Mouse (Mus musculus) neural tube, embryonic 11.5 days (tissue): ENCODE results near the gene Arhgef10l. TPM values are rescaled to one million over a fixed set of nuclear protein-coding genes. Genes with fewer than 3 reads are reported as not detected.
A peak's percentile ranks its signal among the peaks of the same experiment; 100 is the strongest.

Source experiments
- ATAC-seq: fragments of 200-750 bp; cut with Nextera tagmentation; 2 replicates; pipeline ENCODE4 v1.8.0; 2017; ENCODE audit warnings: moderate number of reproducible peaks, mild to moderate bottlenecking, moderate TSS enrichment, moderate library complexity; ENCODE audit not compliant: insufficient read depth, low FRiP score, low TSS enrichment
- DNase-seq: peaks from one replicate; pipeline ENCODE4 v3.0.0-alpha.2; 2015; ENCODE audit warnings: low spot score
- H3K27ac ChIP-seq: fragments of 300-500 bp; sonication (generic); 2 replicates; pipeline ENCODE4 v1.5.1; 2014; ENCODE audit warnings: low read depth, mild to moderate bottlenecking, low read length
- H3K27me3 ChIP-seq: fragments of 300-500 bp; sonication (generic); 2 replicates; pipeline ENCODE4 v1.6.1; 2014; ENCODE audit warnings: mild to moderate bottlenecking, low read length, mixed read lengths; ENCODE audit not compliant: control insufficient read depth, insufficient read depth
- H3K36me3 ChIP-seq: fragments of 300-500 bp; sonication (generic); 2 replicates; pipeline ENCODE4 v1.6.1; 2014; ENCODE audit warnings: mild to moderate bottlenecking, low read length, moderate library complexity, mixed read lengths; ENCODE audit not compliant: control insufficient read depth, insufficient read depth
- H3K4me1 ChIP-seq: fragments of 300-500 bp; sonication (generic); 2 replicates; pipeline ENCODE4 v1.6.1; 2014; ENCODE audit warnings: low read length, mixed read lengths; ENCODE audit not compliant: control insufficient read depth, insufficient read depth
- H3K4me2 ChIP-seq: fragments of 300-500 bp; sonication (generic); 2 replicates; pipeline ENCODE4 v1.6.1; 2014; ENCODE audit warnings: low read depth, mild to moderate bottlenecking, moderate library complexity
- H3K4me3 ChIP-seq: fragments of 300-500 bp; sonication (generic); 2 replicates; pipeline ENCODE4 v1.5.1; 2014; ENCODE audit warnings: low read depth, low read length
- H3K9ac ChIP-seq: fragments of 300-500 bp; sonication (generic); 2 replicates; pipeline ENCODE4 v1.6.1; 2014; ENCODE audit warnings: mild to moderate bottlenecking, low read length
- H3K9me3 ChIP-seq: fragments of 300-500 bp; sonication (generic); 2 replicates; pipeline ENCODE4 v1.6.1; 2016; ENCODE audit warnings: low read length; ENCODE audit not compliant: control insufficient read depth
- WGBS: fragments of 180-500 bp; shearing (Covaris S2); extraction: QIAGEN DNeasy Blood & Tissue Kit; methylation state at CpG from one replicate; pipeline ENCODE4 v1.1.7; 2014; 5-methylcytosine and 5-hydroxymethylcytosine counted together
- polyA plus RNA-seq: library from polyadenylated mRNA; unstranded; fragments of >200 nt; fragmentation: Nextera tagmentation; extraction: Ambion mirVana; gene quantifications from 2 replicates; pipeline ENCODE4 v1.2.1, GENCODE M21; 2014

Arhgef10l gene
- polyA plus RNA-seq, 1 experiment from 2014 or later, result 25.3 TPM

DNA sequence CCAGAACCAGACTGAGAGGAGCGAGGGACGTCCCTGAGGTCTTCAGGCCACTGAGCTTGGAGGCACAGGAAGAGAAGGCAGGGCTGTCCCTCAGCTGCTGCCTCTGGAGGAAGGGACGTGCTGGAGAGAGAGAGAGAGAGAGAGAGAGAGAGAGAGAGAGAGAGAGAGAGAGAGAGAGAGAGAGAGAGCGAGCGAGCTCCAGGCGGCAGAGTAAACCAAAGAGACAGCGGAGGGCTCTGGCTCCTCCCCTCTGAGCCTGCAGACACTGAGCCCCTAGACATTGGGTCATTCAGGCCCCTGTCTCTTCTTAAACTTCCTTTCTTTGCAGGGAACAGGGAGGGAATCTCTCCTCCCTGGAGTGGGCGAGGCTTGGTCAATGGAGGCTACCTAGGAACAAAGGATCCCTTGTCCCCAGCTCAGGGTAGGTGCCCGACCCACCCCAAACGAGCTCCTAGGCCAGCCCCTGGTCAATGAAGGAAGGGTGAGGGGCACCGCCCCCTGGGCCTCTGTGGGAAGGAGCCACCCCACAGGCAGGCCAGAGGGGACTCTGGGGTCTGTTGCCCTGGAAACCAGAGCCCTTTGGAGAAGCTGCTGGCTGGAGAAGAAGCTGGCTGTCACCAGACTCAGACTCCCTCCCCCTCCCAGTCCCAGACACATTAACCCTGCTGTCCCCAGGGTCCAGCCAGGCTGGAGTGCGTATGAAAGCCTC, 41.2 kb downstream of the Arhgef10l start:
- Histone ChIP-seq H3K27me3 (no peaks in the 10 kb centered on the region), H3K4me2 (peak overlapping the region; percentile 42), H3K9ac (peak overlapping the region; percentile 45), H3K4me1 (peaks cover 46% of the 10 kb centered on the region), H3K27ac (peak overlapping the region; percentile 94), H3K36me3 (no peaks in the 10 kb centered on the region), H3K9me3 (no peaks in the 10 kb centered on the region), H3K4me3 (no peak overlapping the region)
- WGBS, result 0% methylated on average over 9 of the region's 12 CpGs
- DNase-seq (peak; percentile 90), ATAC-seq (peak; percentile 90)

DNA sequence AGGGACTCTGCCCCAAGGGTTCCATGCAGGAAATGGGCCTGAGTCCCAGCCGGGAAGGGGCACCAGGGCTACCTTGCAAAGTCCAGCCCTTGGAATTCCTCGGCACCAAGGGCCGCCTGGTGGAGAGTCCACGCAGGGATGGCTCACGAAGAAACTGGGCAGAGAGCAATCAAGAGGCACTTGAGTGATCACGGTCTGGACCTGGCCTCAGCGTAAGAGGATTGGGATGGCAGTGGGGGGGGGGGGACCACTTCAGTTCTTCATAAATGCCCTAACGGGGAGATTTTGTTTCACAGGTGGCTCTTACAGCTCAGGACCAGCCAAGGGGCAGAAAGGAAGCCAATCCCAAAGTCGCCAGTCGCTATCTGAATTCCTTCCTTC, 41.7 kb downstream of the Arhgef10l start:
- DNase-seq, result no peak
- 0 out of 2 replicates have a peak, but pooled peaks have one; percentile 11 for ATAC-seq

DNA sequence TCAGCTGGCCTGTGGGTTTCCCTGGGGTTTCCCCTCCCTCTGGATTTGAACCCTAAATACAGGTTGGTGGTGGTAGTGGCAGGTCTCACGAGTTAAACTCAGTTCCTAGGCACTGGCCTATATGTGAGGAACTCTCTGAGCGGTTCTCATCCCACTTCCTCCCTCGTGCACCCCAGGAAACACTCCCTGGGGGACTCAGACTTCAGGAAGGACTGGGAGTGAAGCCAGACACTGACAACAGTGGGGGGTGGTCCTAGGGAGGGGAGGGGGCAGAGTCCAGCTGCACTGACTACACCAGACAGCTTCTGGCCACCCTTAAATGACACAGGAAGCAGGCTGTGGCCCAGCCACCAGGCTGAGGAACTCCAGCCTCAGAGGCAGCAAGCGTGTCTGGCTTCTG, 43.0 kb downstream of the Arhgef10l start:
- H3K36me3 ChIP-seq, result no peaks in the 10 kb centered on the region
- H3K4me2 ChIP-seq, result no peak overlapping the region
- 52% methylated on average over 4 of the region's 4 CpGs for WGBS
- DNase-seq (no peak), ATAC-seq (no peak)
- no peaks in the 10 kb centered on the region for H3K9me3 ChIP-seq
- H3K9ac ChIP-seq, result peak overlapping the region; percentile 35
- no peak overlapping the region for H3K4me3 ChIP-seq
- H3K27ac ChIP-seq, result peak overlapping the region; percentile 94
- peaks cover 38% of the 10 kb centered on the region for H3K4me1 ChIP-seq
- no peaks in the 10 kb centered on the region for H3K27me3 ChIP-seq

More for the DNA sequence above, 41.7 kb downstream of the Arhgef10l start:
- H3K27me3 ChIP-seq, result no peaks in the 10 kb centered on the region
- H3K4me2 ChIP-seq, result peak overlapping the region; percentile 42
- H3K9ac ChIP-seq, result peak overlapping the region; percentile 45
- no peak overlapping the region for H3K4me3 ChIP-seq
- H3K27ac ChIP-seq, result peak overlapping the region; percentile 94
- peaks cover 44% of the 10 kb centered on the region for H3K4me1 ChIP-seq
- no peaks in the 10 kb centered on the region for H3K36me3 ChIP-seq
- no peaks in the 10 kb centered on the region for H3K9me3 ChIP-seq
- 5% methylated on average over 10 of the region's 10 CpGs for WGBS

DNA sequence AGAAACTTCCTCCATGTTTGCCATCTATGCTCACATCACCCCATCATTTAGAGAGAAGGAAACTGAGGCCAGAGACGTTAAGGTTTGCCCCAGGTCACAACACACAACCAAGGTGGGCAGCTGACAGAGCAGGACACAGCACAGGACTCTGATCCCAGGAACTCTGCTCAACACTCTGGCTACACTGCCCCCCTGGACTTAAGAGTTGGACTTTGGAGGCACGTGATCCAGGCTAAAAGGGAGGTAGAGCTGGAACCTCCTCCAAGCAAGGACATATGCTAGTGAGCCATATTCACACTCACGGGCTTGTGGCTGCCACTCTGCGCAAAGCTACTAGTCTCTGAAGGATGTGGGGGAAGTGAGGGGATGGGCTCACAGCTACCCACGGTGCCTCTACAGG, 45.3 kb downstream of the Arhgef10l start:
- H3K4me2 ChIP-seq, result no peak overlapping the region
- DNase-seq (no peak), ATAC-seq (no peak)
- WGBS, result 76% methylated on average over 5 of the region's 5 CpGs
- no peaks in the 10 kb centered on the region for H3K27me3 ChIP-seq
- peaks cover 29% of the 10 kb centered on the region for H3K4me1 ChIP-seq
- no peak overlapping the region for H3K4me3 ChIP-seq
- no peak overlapping the region for H3K27ac ChIP-seq
- no peak overlapping the region for H3K9ac ChIP-seq
- H3K9me3 ChIP-seq, result no peaks in the 10 kb centered on the region
- peaks cover 2% of the 10 kb centered on the region; the same call in 1 of the 2 replicates for H3K36me3 ChIP-seq

DNA sequence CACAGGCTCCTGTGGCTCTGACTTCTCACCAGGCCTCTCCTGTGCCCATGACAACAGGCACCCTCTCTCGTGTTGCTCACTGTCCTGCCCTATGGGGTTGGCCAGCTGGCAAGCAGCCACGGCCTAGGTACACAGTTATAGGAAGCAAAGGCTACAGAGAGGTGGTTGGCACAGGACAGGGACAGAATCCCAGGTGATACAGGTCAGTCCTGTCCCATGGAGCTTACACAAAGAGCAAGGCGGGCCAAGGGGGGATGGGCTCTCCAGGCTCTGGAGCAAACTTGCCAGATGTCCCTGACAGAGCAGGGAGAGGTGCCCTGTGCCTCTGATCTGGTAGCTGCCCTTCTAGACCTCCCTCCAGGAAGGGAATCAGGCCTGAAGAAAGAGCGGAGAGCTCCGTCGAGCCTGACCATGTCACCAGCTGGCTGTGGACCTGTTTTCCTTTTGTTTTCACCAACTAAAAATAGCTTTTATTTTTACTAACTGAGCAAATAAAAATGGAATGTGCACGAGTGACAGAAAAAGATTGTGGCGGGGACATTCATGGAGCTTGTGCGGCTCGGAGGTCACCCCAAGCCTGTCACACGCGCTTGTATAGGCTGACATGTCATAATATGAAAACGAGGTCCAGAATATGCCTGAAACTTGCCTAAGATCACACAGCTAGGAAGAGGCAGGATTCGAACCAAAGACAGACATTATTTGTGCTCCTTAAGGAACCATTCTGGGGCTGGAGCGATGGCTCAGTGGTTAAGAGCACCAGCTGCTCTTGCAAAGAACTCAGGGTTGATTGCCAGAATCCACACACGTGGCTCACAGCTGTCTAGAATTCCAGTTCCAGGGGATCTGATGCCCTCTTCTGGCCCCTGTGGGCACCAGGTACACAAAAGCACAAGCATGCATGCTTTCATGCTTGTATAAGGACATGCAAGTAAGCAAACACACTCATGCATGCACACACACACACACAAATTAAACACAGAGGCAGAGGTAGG, 48.1 kb downstream of the Arhgef10l start:
- no peaks in the 10 kb centered on the region for H3K27me3 ChIP-seq
- peaks cover 9% of the 10 kb centered on the region for H3K4me1 ChIP-seq
- no peak overlapping the region for H3K9ac ChIP-seq
- H3K36me3 ChIP-seq, result peaks cover 2% of the 10 kb centered on the region; the same call in 1 of the 2 replicates
- WGBS, result 72% methylated on average over 16 of the region's 16 CpGs
- H3K27ac ChIP-seq, result no peak overlapping the region
- no peak overlapping the region for H3K4me2 ChIP-seq
- H3K4me3 ChIP-seq, result no peak overlapping the region
- DNase-seq (no peak), ATAC-seq (no peak)
- H3K9me3 ChIP-seq, result no peaks in the 10 kb centered on the region

DNA sequence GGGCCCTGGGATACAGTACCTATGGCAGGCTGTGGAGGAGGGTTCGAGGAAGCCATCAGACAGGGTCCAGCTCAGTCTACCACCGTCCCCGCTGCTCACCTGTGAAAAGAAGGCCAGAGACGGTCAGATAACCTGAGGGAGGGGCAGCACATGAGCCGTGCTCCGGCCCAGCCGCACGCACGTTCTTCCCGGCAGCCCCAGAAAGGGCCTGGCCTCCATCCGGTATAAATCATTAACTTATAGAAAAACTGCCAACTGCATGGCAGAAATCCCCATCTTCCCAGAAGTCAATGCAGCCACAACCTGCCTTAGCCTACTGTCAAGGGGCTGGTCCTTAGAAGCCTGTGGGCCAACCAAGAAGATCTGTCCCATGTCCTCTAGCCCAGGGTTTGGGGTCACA, 48.9 kb downstream of the Arhgef10l start:
- Histone ChIP-seq H3K36me3 (peaks cover 2% of the 10 kb centered on the region; the same call in 1 of the 2 replicates), H3K27ac (no peak overlapping the region), H3K9ac (no peak overlapping the region), H3K4me3 (no peak overlapping the region), H3K27me3 (no peaks in the 10 kb centered on the region), H3K4me2 (no peak overlapping the region), H3K4me1 (peaks cover 10% of the 10 kb centered on the region), H3K9me3 (no peaks in the 10 kb centered on the region)
- DNase-seq, result no peak
- no peak for ATAC-seq
- 92% methylated on average over 11 of the region's 11 CpGs for WGBS

DNA sequence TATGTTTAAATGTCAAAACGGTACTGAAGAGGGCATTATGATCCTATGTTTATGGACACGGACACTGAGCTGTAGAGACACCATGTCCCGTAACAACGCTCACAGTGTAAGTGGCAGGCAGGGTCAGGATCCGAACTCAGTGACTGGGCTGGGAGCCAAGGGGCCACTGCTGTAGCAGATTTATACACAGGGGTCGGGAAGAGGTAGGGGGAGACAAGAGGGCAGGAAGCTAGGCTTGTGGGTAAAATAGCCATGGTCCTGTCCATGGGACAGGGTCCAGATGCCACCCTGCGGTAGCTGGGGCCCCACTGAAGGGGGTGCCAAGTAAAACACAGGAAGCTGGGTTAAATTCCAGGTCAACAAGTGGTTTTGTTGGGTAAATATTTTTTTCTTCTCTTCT, 49.6 kb downstream of the Arhgef10l start:
- peaks cover 13% of the 10 kb centered on the region for H3K4me1 ChIP-seq
- no peak overlapping the region for H3K9ac ChIP-seq
- WGBS, result 89% methylated on average over 7 of the region's 7 CpGs
- H3K36me3 ChIP-seq, result peaks cover 2% of the 10 kb centered on the region; the same call in 1 of the 2 replicates
- H3K4me3 ChIP-seq, result no peak overlapping the region
- no peak for ATAC-seq
- no peaks in the 10 kb centered on the region for H3K27me3 ChIP-seq
- H3K9me3 ChIP-seq, result no peaks in the 10 kb centered on the region
- DNase-seq, result no peak
- no peak overlapping the region for H3K27ac ChIP-seq
- H3K4me2 ChIP-seq, result no peak overlapping the region

DNA sequence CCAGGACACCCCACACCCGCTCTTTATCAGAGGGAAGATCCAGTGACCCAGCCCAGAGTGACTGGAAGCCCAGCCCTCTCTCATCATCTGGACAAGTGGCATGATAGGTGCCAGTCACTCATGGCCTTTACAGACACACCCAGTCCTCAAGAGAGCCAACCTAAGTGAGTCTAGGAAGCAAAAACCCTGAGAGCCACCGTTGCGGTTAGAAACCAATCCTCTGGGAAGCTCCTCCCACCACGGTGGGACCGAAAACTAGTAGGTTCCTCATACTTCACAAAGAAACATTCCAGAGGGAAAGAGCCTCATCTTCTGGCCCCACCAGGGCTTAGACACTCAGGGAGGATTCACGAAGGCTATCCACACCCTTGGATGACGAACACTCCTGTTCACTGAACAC, 50.0 kb downstream of the Arhgef10l start:
- Histone ChIP-seq H3K4me2 (no peak overlapping the region), H3K36me3 (peaks cover 2% of the 10 kb centered on the region), H3K9ac (no peak overlapping the region), H3K9me3 (no peaks in the 10 kb centered on the region), H3K27me3 (no peaks in the 10 kb centered on the region), H3K4me3 (no peak overlapping the region), H3K4me1 (peaks cover 17% of the 10 kb centered on the region), H3K27ac (no peak overlapping the region)
- DNase-seq (no peak), ATAC-seq (no peak)
- 85% methylated on average over 7 of the region's 7 CpGs for WGBS
